In genomic region chr17:13573036-13573435, GRCm38 (mm10) we compare ENCODE assay signal across 16 mouse cellular contexts.
A peak's percentile ranks its signal among the peaks of the same experiment; 100 is the strongest.
DNase-seq lines count a peak whose midpoint lies in the region; ATAC-seq lines count a peak whose summit lies in the region.
"Had no signal": no experiment of that assay in that cellular context is flagged by ENCODE, and none has a peak within 500 bp of the region (broad histone marks: within the 10 kb centered on the region; RNA-seq: fewer than 3 reads in every experiment).

No protein-coding gene starts in this region.

- H3K9ac ChIP-seq in forebrain, embryonic 12.5 days: no peak overlapping the region
- H3K9ac ChIP-seq: liver, embryonic 15.5 days had no signal

- H3K4me2 ChIP-seq in forebrain, embryonic 12.5 days: no peak overlapping the region
- H3K4me2 ChIP-seq: liver, embryonic 15.5 days had no signal

- no peaks in the 10 kb centered on the region for H3K9me3 ChIP-seq in forebrain, embryonic 12.5 days
- H3K9me3 ChIP-seq: liver, embryonic 15.5 days had no signal

- peak overlapping the region; percentile 78 for H3K27ac ChIP-seq in forebrain, embryonic 12.5 days
- H3K27ac ChIP-seq: heart, adult 2 months; liver, embryonic 15.5 days had no signal

- peaks cover 29% of the 10 kb centered on the region for H3K4me1 ChIP-seq in forebrain, embryonic 12.5 days
- H3K4me1 ChIP-seq: liver, embryonic 15.5 days had no signal

- ATAC-seq in forebrain, embryonic 12.5 days (ENCODE audit: low FRiP score): no peak
- ATAC-seq in granulocyte monocyte progenitor cell, adult 5-6 weeks (replicated peaks; ENCODE audit: poor library complexity, severe bottlenecking): peak; percentile 70
- ATAC-seq: Patski had no signal

- H3K4me3 ChIP-seq in forebrain, embryonic 12.5 days (replicated peaks): no peak overlapping the region
- H3K4me3 ChIP-seq: heart, adult 2 months; liver, embryonic 15.5 days had no signal

- no peaks in the 10 kb centered on the region for H3K27me3 ChIP-seq in forebrain, embryonic 12.5 days
- H3K27me3 ChIP-seq: liver, embryonic 15.5 days; Patski had no signal

- H3K36me3 ChIP-seq in forebrain, embryonic 12.5 days (replicated peaks): no peaks in the 10 kb centered on the region
- H3K36me3 ChIP-seq: liver, embryonic 15.5 days had no signal

- WGBS in forebrain, embryonic 12.5 days: 74% methylated on average over 9 of the region's 9 CpGs

- DNase-seq in naive thymus-derived CD4-positive, alpha-beta T cell, adult 2 months (ENCODE audit: low read depth): peak; percentile 21
- DNase-seq in thymus, postnatal 36 days: peak; percentile 47 to 66
- DNase-seq in urinary bladder, postnatal 10 days (ENCODE audit: low spot score): no peak
- DNase-seq in urinary bladder, postnatal 14 days (ENCODE audit: low spot score): no peak
- no peak for DNase-seq in cerebellum, postnatal 36 days
- DNase-seq: cerebellum, adult 11 months; embryo, embryonic 11 days; heart, adult 2 months; heart, postnatal 14 days; kidney, postnatal 10 days; lung, postnatal 36 days; right cerebral cortex, postnatal 25 days had no signal

Comparison
In these comparisons a context has a peak if more than half of its experiments do, and no peak if none do; other contexts are left out.
1. DNase-seq: peak in naive thymus-derived CD4-positive, alpha-beta T cell, adult 2 months (single experiment) and thymus, postnatal 36 days (2 of 2); none in urinary bladder, postnatal 10 days (single experiment), urinary bladder, postnatal 14 days (single experiment) and cerebellum, postnatal 36 days (0 of 2).